Mouse (Mus musculus): ENCODE measurements at regions not wholly inside any gene's neighbourhood (a gene's known extent, or its start where the extent isn't known, plus 50 kb on each side); places are given as distances from the start of the nearest gene placed in this dataset.

GRCm38 (mm10) chr17:65014682-65015081 is 178.8 kb upstream of the 4930583I09Rik start:
- no peak for DNase-seq

- DNase-seq = no peak
These were observed 164.8 kb upstream of the 4930583I09Rik start for GRCm38 (mm10) chr17:65000626-65001135.

GRCm38 (mm10) chr17:64994483-64994882 is 158.6 kb upstream of the 4930583I09Rik start:
- DNase-seq = no peak

- no peak for DNase-seq
These were observed 155.4 kb upstream of the 4930583I09Rik start for GRCm38 (mm10) chr17:64991262-64991661.

GRCm38 (mm10) chr17:64984276-64985011 is 148.6 kb upstream of the 4930583I09Rik start:
- no peak for DNase-seq

GRCm38 (mm10) chr17:64983480-64983879 is 147.6 kb upstream of the 4930583I09Rik start:
- DNase-seq = no peak

- DNase-seq = no peak
These were observed 128.3 kb upstream of the 4930583I09Rik start for GRCm38 (mm10) chr17:64964153-64964552.

- DNase-seq = no peak
These were observed 126.0 kb upstream of the 4930583I09Rik start for GRCm38 (mm10) chr17:64961887-64962286.

GRCm38 (mm10) chr17:64957495-64957894 is 121.6 kb upstream of the 4930583I09Rik start:
- no peak for DNase-seq

GRCm38 (mm10) chr17:64956506-64956905 is 120.6 kb upstream of the 4930583I09Rik start:
- DNase-seq = no peak

GRCm38 (mm10) chr17:64953275-64953674 is 117.4 kb upstream of the 4930583I09Rik start:
- no peak for DNase-seq

- no peak for DNase-seq
These were observed 115.7 kb upstream of the 4930583I09Rik start for GRCm38 (mm10) chr17:64951625-64951940.

- DNase-seq = no peak
These were observed 115.1 kb upstream of the 4930583I09Rik start for GRCm38 (mm10) chr17:64950802-64951624.

- no peak for DNase-seq
These were observed 107.3 kb upstream of the 4930583I09Rik start for GRCm38 (mm10) chr17:64943213-64943612.

- DNase-seq = no peak
These were observed 105.7 kb upstream of the 4930583I09Rik start for GRCm38 (mm10) chr17:64941555-64941954.

GRCm38 (mm10) chr17:64935683-64936082 is 99.8 kb upstream of the 4930583I09Rik start:
- no peak for DNase-seq

- DNase-seq = no peak
These were observed 98.5 kb upstream of the 4930583I09Rik start for GRCm38 (mm10) chr17:64934411-64934810.

- no peak for DNase-seq
These were observed 95.1 kb upstream of the 4930583I09Rik start for GRCm38 (mm10) chr17:64930816-64931428.

GRCm38 (mm10) chr17:64923762-64924161 is 87.9 kb upstream of the 4930583I09Rik start:
- DNase-seq = no peak

GRCm38 (mm10) chr17:64922235-64922634 is 86.4 kb upstream of the 4930583I09Rik start:
- no peak for DNase-seq

GRCm38 (mm10) chr17:64920236-64920635 is 84.4 kb upstream of the 4930583I09Rik start:
- DNase-seq = no peak

GRCm38 (mm10) chr17:64917830-64918229 is 82.0 kb upstream of the 4930583I09Rik start:
- no peak for DNase-seq

- no peak for DNase-seq
These were observed 80.8 kb upstream of the 4930583I09Rik start for GRCm38 (mm10) chr17:64916657-64917056.

GRCm38 (mm10) chr17:64915708-64916107 is 79.8 kb upstream of the 4930583I09Rik start:
- DNase-seq = no peak

All from right cerebral cortex, postnatal 14 days (tissue).